Mouse (Mus musculus): Measurements from ENCODE around the gene Gipr. TPM values are rescaled to one million over a fixed set of nuclear protein-coding genes. Genes with fewer than 3 reads are reported as not detected.
A peak's percentile ranks its signal among the peaks of the same experiment; 100 is the strongest.

The Gipr gene
- polyA plus RNA-seq, 1 experiment from 2014 or later = 0.37 TPM

GRCm38 (mm10) chr7:19148180-19148874 is 17.6 kb downstream of the Gipr start:
- H3K4me1 ChIP-seq = peaks cover 29% of the 10 kb centered on the region
- H3K4me2 ChIP-seq = peak overlapping the region; percentile 86
- H3K27ac ChIP-seq = peak overlapping the region; percentile 85
- H3K36me3 ChIP-seq = peaks cover 27% of the 10 kb centered on the region
- ATAC-seq (ENCODE audit: insufficient number of reproducible peaks, insufficient read depth, low FRiP score, low TSS enrichment, low read depth) = no peak
- no peaks in the 10 kb centered on the region for H3K27me3 ChIP-seq
- H3K9ac ChIP-seq = peak overlapping the region; percentile 72
- H3K9me3 ChIP-seq = no peaks in the 10 kb centered on the region
- peak overlapping the region; percentile 77 for H3K4me3 ChIP-seq
- 10% methylated on average over 20 of the region's 20 CpGs for WGBS

- Histone ChIP-seq H3K9me3 (no peaks in the 10 kb centered on the region), H3K4me3 (peak overlapping the region; percentile 77; the same call in 1 of the 2 replicates), H3K4me2 (peak overlapping the region; percentile 86), H3K36me3 (peaks cover 19% of the 10 kb centered on the region), H3K9ac (0 out of 2 replicates have a peak overlapping the region, but pooled peaks have one; percentile 72), H3K27ac (no peak overlapping the region), H3K4me1 (peaks cover 29% of the 10 kb centered on the region), H3K27me3 (no peaks in the 10 kb centered on the region)
- no peak for ATAC-seq (ENCODE audit: insufficient number of reproducible peaks, insufficient read depth, low FRiP score, low TSS enrichment, low read depth)
- WGBS = 46% methylated on average over 6 of the region's 6 CpGs
These were observed 18.4 kb downstream of the Gipr start for GRCm38 (mm10) chr7:19147497-19148045.

- no peak for ATAC-seq (ENCODE audit: insufficient number of reproducible peaks, insufficient read depth, low FRiP score, low TSS enrichment, low read depth)
- Histone ChIP-seq H3K36me3 (peaks cover 15% of the 10 kb centered on the region), H3K9me3 (no peaks in the 10 kb centered on the region), H3K4me1 (peaks cover 29% of the 10 kb centered on the region), H3K4me2 (no peak overlapping the region), H3K27ac (no peak overlapping the region), H3K9ac (no peak overlapping the region), H3K4me3 (no peak overlapping the region), H3K27me3 (no peaks in the 10 kb centered on the region)
- 83% methylated on average over 10 of the region's 10 CpGs for WGBS
These were observed 19.1 kb downstream of the Gipr start for GRCm38 (mm10) chr7:19146793-19147192.

- Histone ChIP-seq H3K4me2 (no peak overlapping the region), H3K9ac (no peak overlapping the region), H3K36me3 (peaks cover 74% of the 10 kb centered on the region), H3K9me3 (no peaks in the 10 kb centered on the region), H3K27me3 (no peaks in the 10 kb centered on the region), H3K4me1 (no peaks in the 10 kb centered on the region), H3K4me3 (no peak overlapping the region), H3K27ac (no peak overlapping the region)
- no peak for ATAC-seq (ENCODE audit: insufficient number of reproducible peaks, insufficient read depth, low FRiP score, low TSS enrichment, low read depth)
- 48% methylated on average over 5 of the region's 5 CpGs for WGBS
These were observed 28.5 kb downstream of the Gipr start for GRCm38 (mm10) chr7:19137380-19137779.

- no peaks in the 10 kb centered on the region for H3K27me3 ChIP-seq
- no peak for ATAC-seq (ENCODE audit: insufficient number of reproducible peaks, insufficient read depth, low FRiP score, low TSS enrichment, low read depth)
- peaks cover 70% of the 10 kb centered on the region for H3K36me3 ChIP-seq
- 92% methylated on average over 38 of the region's 38 CpGs for WGBS
- no peaks in the 10 kb centered on the region for H3K9me3 ChIP-seq
- peaks cover 4% of the 10 kb centered on the region; the same call in 1 of the 2 replicates for H3K4me1 ChIP-seq
- H3K27ac ChIP-seq = no peak overlapping the region
- H3K4me3 ChIP-seq = no peak overlapping the region
- H3K9ac ChIP-seq = no peak overlapping the region
- H3K4me2 ChIP-seq = no peak overlapping the region
These were observed 29.1 kb downstream of the Gipr start for GRCm38 (mm10) chr7:19136673-19137334.

- no peak overlapping the region for H3K9ac ChIP-seq
- H3K4me1 ChIP-seq = peaks cover 5% of the 10 kb centered on the region; the same call in 1 of the 2 replicates
- no peak overlapping the region for H3K4me3 ChIP-seq
- WGBS = 95% methylated on average over 13 of the region's 13 CpGs
- H3K9me3 ChIP-seq = no peaks in the 10 kb centered on the region
- ATAC-seq (ENCODE audit: insufficient number of reproducible peaks, insufficient read depth, low FRiP score, low TSS enrichment, low read depth) = no peak
- no peak overlapping the region for H3K27ac ChIP-seq
- no peaks in the 10 kb centered on the region for H3K27me3 ChIP-seq
- H3K4me2 ChIP-seq = no peak overlapping the region
- H3K36me3 ChIP-seq = peaks cover 67% of the 10 kb centered on the region
These were observed 29.8 kb downstream of the Gipr start for GRCm38 (mm10) chr7:19136168-19136567.

GRCm38 (mm10) chr7:19131324-19131848 is 34.5 kb downstream of the Gipr start:
- Histone ChIP-seq H3K4me2 (peak overlapping the region; percentile 66), H3K27me3 (no peaks in the 10 kb centered on the region), H3K27ac (peak overlapping the region; percentile 80), H3K9me3 (no peaks in the 10 kb centered on the region), H3K4me1 (peaks cover 13% of the 10 kb centered on the region), H3K9ac (peak overlapping the region; percentile 69), H3K4me3 (peak overlapping the region; percentile 51), H3K36me3 (peaks cover 41% of the 10 kb centered on the region)
- ATAC-seq (ENCODE audit: insufficient number of reproducible peaks, insufficient read depth, low FRiP score, low TSS enrichment, low read depth) = peak; percentile 98
- under 1% methylated on average over 39 of the region's 39 CpGs for WGBS

GRCm38 (mm10) chr7:19130657-19131056 is 35.3 kb downstream of the Gipr start:
- H3K9me3 ChIP-seq = no peaks in the 10 kb centered on the region
- H3K4me2 ChIP-seq = peak overlapping the region; percentile 66
- peak overlapping the region; percentile 54 for H3K9ac ChIP-seq
- WGBS = 26% methylated on average over 4 of the region's 4 CpGs
- peak overlapping the region; percentile 51 for H3K4me3 ChIP-seq
- ATAC-seq (ENCODE audit: insufficient number of reproducible peaks, insufficient read depth, low FRiP score, low TSS enrichment, low read depth) = no peak
- H3K27me3 ChIP-seq = no peaks in the 10 kb centered on the region
- peak overlapping the region; percentile 80 for H3K27ac ChIP-seq
- peaks cover 39% of the 10 kb centered on the region for H3K36me3 ChIP-seq
- H3K4me1 ChIP-seq = peaks cover 13% of the 10 kb centered on the region

GRCm38 (mm10) chr7:19129396-19129795 is 36.5 kb downstream of the Gipr start:
- Histone ChIP-seq H3K4me1 (peaks cover 13% of the 10 kb centered on the region), H3K4me3 (no peak overlapping the region), H3K27me3 (no peaks in the 10 kb centered on the region), H3K27ac (no peak overlapping the region), H3K4me2 (no peak overlapping the region), H3K9ac (0 out of 2 replicates have a peak overlapping the region, but pooled peaks have one; percentile 6), H3K36me3 (peaks cover 29% of the 10 kb centered on the region), H3K9me3 (no peaks in the 10 kb centered on the region)
- no peak for ATAC-seq (ENCODE audit: insufficient number of reproducible peaks, insufficient read depth, low FRiP score, low TSS enrichment, low read depth)
- 93% methylated on average over 5 of the region's 5 CpGs for WGBS

- Histone ChIP-seq H3K4me2 (no peak overlapping the region), H3K27ac (no peak overlapping the region; the same call in 1 of the 2 replicates), H3K36me3 (peaks cover 26% of the 10 kb centered on the region), H3K4me1 (peaks cover 13% of the 10 kb centered on the region), H3K4me3 (no peak overlapping the region), H3K27me3 (no peaks in the 10 kb centered on the region), H3K9me3 (no peaks in the 10 kb centered on the region), H3K9ac (no peak overlapping the region)
- ATAC-seq (ENCODE audit: insufficient number of reproducible peaks, insufficient read depth, low FRiP score, low TSS enrichment, low read depth) = no peak
- 89% methylated on average over 5 of the region's 5 CpGs for WGBS
These were observed 38.2 kb downstream of the Gipr start for GRCm38 (mm10) chr7:19127744-19128143.

- no peak overlapping the region for H3K4me3 ChIP-seq
- no peak overlapping the region for H3K27ac ChIP-seq
- peaks cover 17% of the 10 kb centered on the region for H3K4me1 ChIP-seq
- H3K27me3 ChIP-seq = no peaks in the 10 kb centered on the region
- peaks cover 26% of the 10 kb centered on the region for H3K36me3 ChIP-seq
- 84% methylated on average over 6 of the region's 6 CpGs for WGBS
- no peak overlapping the region for H3K4me2 ChIP-seq
- peak overlapping the region; percentile 46; the same call in 1 of the 2 replicates for H3K9ac ChIP-seq
- no peaks in the 10 kb centered on the region for H3K9me3 ChIP-seq
- ATAC-seq (ENCODE audit: insufficient number of reproducible peaks, insufficient read depth, low FRiP score, low TSS enrichment, low read depth) = no peak
These were observed 41.2 kb downstream of the Gipr start for GRCm38 (mm10) chr7:19124713-19125112.
